Mouse (Mus musculus) lung, embryonic 14.5 days (tissue): Measurements from ENCODE around the gene 4931428F04Rik. TPM values are rescaled to one million over a fixed set of nuclear protein-coding genes. Genes with fewer than 3 reads are reported as not detected.

ENCODE experiments used
- ATAC-seq: fragments of 200-750 bp; cut with Nextera tagmentation; 2 replicates; pipeline ENCODE4 v1.8.0; 2017; ENCODE audit warnings: mild to moderate bottlenecking, moderate TSS enrichment, moderate library complexity; ENCODE audit not compliant: insufficient read depth
- DNase-seq: peaks from one replicate; pipeline ENCODE4 v3.0.0-alpha.2; 2015
- H3K27ac ChIP-seq: fragments of 300-500 bp; sonication (generic); 2 replicates; pipeline ENCODE4 v1.5.1; 2014; ENCODE audit warnings: low read depth, mild to moderate bottlenecking, moderate library complexity
- H3K27me3 ChIP-seq: fragments of 300-500 bp; sonication (generic); 2 replicates; pipeline ENCODE4 v1.6.1; 2014; ENCODE audit warnings: low read length, control low read depth; ENCODE audit not compliant: insufficient read depth
- H3K36me3 ChIP-seq: fragments of 300-500 bp; sonication (generic); 2 replicates; pipeline ENCODE4 v1.6.1; 2014; ENCODE audit warnings: control low read depth; ENCODE audit not compliant: insufficient read depth
- H3K4me1 ChIP-seq: fragments of 300-500 bp; sonication (generic); 2 replicates; pipeline ENCODE4 v1.6.1; 2014; ENCODE audit warnings: antibody characterized with exemption, control low read depth; ENCODE audit not compliant: insufficient read depth
- H3K4me2 ChIP-seq: fragments of 300-500 bp; sonication (generic); 2 replicates; pipeline ENCODE4 v1.6.1; 2014; ENCODE audit warnings: mild to moderate bottlenecking
- H3K4me3 ChIP-seq: fragments of 300-500 bp; sonication (generic); 2 replicates; pipeline ENCODE4 v1.5.1; 2014; ENCODE audit warnings: low read depth, low read length
- H3K9ac ChIP-seq: fragments of 300-500 bp; sonication (generic); 2 replicates; pipeline ENCODE4 v1.6.1; 2014
- H3K9me3 ChIP-seq: fragments of 300-500 bp; sonication (generic); 2 replicates; pipeline ENCODE4 v1.6.1; 2016; ENCODE audit warnings: low read depth, low read length, control low read depth
- CTCF ChIP-seq: IDR thresholded peaks from 2 replicates; pipeline ENCODE4 v1.5.1; 2016; ENCODE audit warnings: antibody characterized with exemption, low read depth
- WGBS: fragments of 180-500 bp; shearing (Covaris S2); extraction: QIAGEN DNeasy Blood & Tissue Kit; methylation state at CpG from one replicate; pipeline ENCODE4 v1.1.7; 2014; 5-methylcytosine and 5-hydroxymethylcytosine counted together
- polyA plus RNA-seq: library from polyadenylated mRNA; unstranded; fragments of >200 nt; fragmentation: Nextera tagmentation; extraction: Ambion mirVana; gene quantifications from 2 replicates; pipeline ENCODE4 v1.2.1, GENCODE M21; 2014

Gene 4931428F04Rik
- polyA plus RNA-seq, 1 experiment from 2014 or later: 9.0 TPM

- H3K4me3 ChIP-seq: peak overlapping the region; percentile 83
- no peak for TF ChIP-seq CTCF
- ATAC-seq: no peak
- no peak for DNase-seq
- H3K27me3 ChIP-seq: no peaks in the 10 kb centered on the region
- peak overlapping the region; percentile 80 for H3K4me2 ChIP-seq
- H3K36me3 ChIP-seq: peaks cover 55% of the 10 kb centered on the region
- H3K4me1 ChIP-seq: peaks cover 13% of the 10 kb centered on the region; the same call in 1 of the 2 replicates
- H3K27ac ChIP-seq: peak overlapping the region; percentile 80; the same call in 1 of the 2 replicates
- 35% methylated on average over 6 of the region's 6 CpGs for WGBS
- peak overlapping the region; percentile 69 for H3K9ac ChIP-seq
- H3K9me3 ChIP-seq: no peaks in the 10 kb centered on the region
Observed at GRCm38 (mm10) chr8:105326968-105327367, 37.3 kb upstream of the 4931428F04Rik start.

- H3K4me3 ChIP-seq: peak within 1 kb of the TSS; percentile 83
Observed at GRCm38 (mm10) chr8:105326141-105326672, 36.5 kb upstream of the 4931428F04Rik start, which contains the start of the genes Lrrc29 and Tmem208. Lrrc29 (minus strand) TSS chr8:105326278. Tmem208 (plus strand) TSS chr8:105326354.

GRCm38 (mm10) chr8:105325641-105326093 is 36.0 kb upstream of the 4931428F04Rik start:
- DNase-seq (peak; percentile 56), ATAC-seq (peak; percentile 57)
- WGBS: under 1% methylated on average over 12 of the region's 12 CpGs
- Histone ChIP-seq H3K4me2 (peak overlapping the region; percentile 80), H3K36me3 (peaks cover 47% of the 10 kb centered on the region), H3K9ac (peak overlapping the region; percentile 69), H3K9me3 (no peaks in the 10 kb centered on the region), H3K4me3 (peak overlapping the region; percentile 83), H3K27me3 (no peaks in the 10 kb centered on the region), H3K4me1 (peaks cover 13% of the 10 kb centered on the region; the same call in 1 of the 2 replicates), H3K27ac (0 out of 2 replicates have a peak overlapping the region, but pooled peaks have one; percentile 50)
- no peak for TF ChIP-seq CTCF

More at GRCm38 (mm10) chr8:105326141-105326672, 36.5 kb upstream of the 4931428F04Rik start, which contains the start of the genes Lrrc29 and Tmem208:
- DNase-seq (peak; percentile 99), ATAC-seq (peak; percentile 92)
- peaks cover 52% of the 10 kb centered on the region for H3K36me3 ChIP-seq
- no peaks in the 10 kb centered on the region for H3K27me3 ChIP-seq
- no peaks in the 10 kb centered on the region for H3K9me3 ChIP-seq
- under 1% methylated on average over 36 of the region's 36 CpGs for WGBS
- H3K27ac ChIP-seq: peak within 1 kb of the TSS; percentile 80
- H3K4me1 ChIP-seq: peaks cover 13% of the 10 kb centered on the region; the same call in 1 of the 2 replicates
- peak; percentile 70 for TF ChIP-seq CTCF
- H3K4me2 ChIP-seq: peak within 1 kb of the TSS; percentile 80
- H3K9ac ChIP-seq: peak within 1 kb of the TSS; percentile 69

- TF ChIP-seq CTCF: no peak
- Histone ChIP-seq H3K27me3 (no peaks in the 10 kb centered on the region), H3K4me3 (no peak overlapping the region), H3K4me2 (no peak overlapping the region; the same call in 1 of the 2 replicates), H3K36me3 (peaks cover 37% of the 10 kb centered on the region), H3K9me3 (no peaks in the 10 kb centered on the region), H3K27ac (no peak overlapping the region), H3K4me1 (peaks cover 13% of the 10 kb centered on the region; the same call in 1 of the 2 replicates), H3K9ac (no peak overlapping the region)
- no peak for ATAC-seq
- WGBS: 86% methylated on average over 4 of the region's 4 CpGs
- no peak for DNase-seq
Observed at GRCm38 (mm10) chr8:105323183-105323582, 33.5 kb upstream of the 4931428F04Rik start.

GRCm38 (mm10) chr8:105318662-105319190 is 29.1 kb upstream of the 4931428F04Rik start:
- no peak for TF ChIP-seq CTCF
- DNase-seq: no peak
- Histone ChIP-seq H3K27me3 (no peaks in the 10 kb centered on the region), H3K36me3 (peaks cover 52% of the 10 kb centered on the region), H3K4me2 (no peak overlapping the region), H3K27ac (no peak overlapping the region), H3K4me3 (no peak overlapping the region), H3K9me3 (no peaks in the 10 kb centered on the region), H3K9ac (no peak overlapping the region), H3K4me1 (no peaks in the 10 kb centered on the region)
- no peak for ATAC-seq
- 75% methylated on average over 11 of the region's 11 CpGs for WGBS

GRCm38 (mm10) chr8:105317941-105318340 is 28.3 kb upstream of the 4931428F04Rik start:
- no peak for TF ChIP-seq CTCF
- H3K4me1 ChIP-seq: no peaks in the 10 kb centered on the region
- ATAC-seq (no peak), DNase-seq (no peak)
- no peaks in the 10 kb centered on the region for H3K27me3 ChIP-seq
- no peak overlapping the region for H3K4me3 ChIP-seq
- 87% methylated on average over 4 of the region's 4 CpGs for WGBS
- H3K27ac ChIP-seq: no peak overlapping the region
- peaks cover 56% of the 10 kb centered on the region for H3K36me3 ChIP-seq
- no peak overlapping the region for H3K9ac ChIP-seq
- H3K4me2 ChIP-seq: no peak overlapping the region
- H3K9me3 ChIP-seq: no peaks in the 10 kb centered on the region

GRCm38 (mm10) chr8:105315073-105315769 is 25.6 kb upstream of the 4931428F04Rik start:
- Histone ChIP-seq H3K4me2 (no peak overlapping the region), H3K4me3 (no peak overlapping the region), H3K9ac (no peak overlapping the region), H3K27me3 (no peaks in the 10 kb centered on the region), H3K27ac (no peak overlapping the region), H3K9me3 (no peaks in the 10 kb centered on the region), H3K4me1 (no peaks in the 10 kb centered on the region), H3K36me3 (peaks cover 67% of the 10 kb centered on the region)
- 82% methylated on average over 18 of the region's 18 CpGs for WGBS
- ATAC-seq (peak; percentile 32; the same call in 1 of the 2 replicates), DNase-seq (no peak)
- TF ChIP-seq CTCF: no peak
